ENCODE assay signal across 22 mouse cellular contexts in genomic region chr2:104985796-104986195, GRCm38 (mm10). TPM values are rescaled to one million over a fixed set of nuclear protein-coding genes. Genes with fewer than 3 reads are reported as not detected.
DNase-seq lines count a peak whose midpoint lies in the region; ATAC-seq lines count a peak whose summit lies in the region.
"Had no signal": no experiment of that assay in that cellular context is flagged by ENCODE, and none has a peak within 500 bp of the region (broad histone marks: within the 10 kb centered on the region; RNA-seq: fewer than 3 reads in every experiment).

No protein-coding gene starts in this region.

- intact Hi-C loops in heart, postnatal 14 days (cut with DNase I), result no loop called here

- DNase-seq in heart, adult 11 months, result peak; percentile 16
- no peak for DNase-seq in heart, postnatal 14 days
- no peak for DNase-seq in kidney, adult 18-20 months
- DNase-seq in natural killer cell, adult 2 months (ENCODE audit: low spot score in 2 of 2), result no peak
- no peak for DNase-seq in spleen, postnatal 14 days (ENCODE audit: low spot score in 2 of 2)
- DNase-seq: adrenal gland, adult 8-10 months; adrenal gland, postnatal 25 days; cerebellum, adult 11-12 months; cerebellum, adult 8-10 months; cerebellum, postnatal 10 days; cerebellum, postnatal 36 days; gastrocnemius, adult 2 months; gastrocnemius, postnatal 14 days; heart, adult 2 months had no signal

- ATAC-seq in granulocyte monocyte progenitor cell, adult 5-6 weeks (replicated peaks; ENCODE audit: poor library complexity, severe bottlenecking), result peak; percentile 97
- ATAC-seq in megakaryocyte progenitor cell, adult 5-6 weeks (replicated peaks; ENCODE audit: poor library complexity), result peak; percentile 83
- ATAC-seq in inflammation-experienced regulatory T-cells, adult 6 months, result no peak
- ATAC-seq: activated CD4-positive, CD25-positive, alpha-beta regulatory T cell, adult 4 months; CD4-positive, CD25-positive, alpha-beta regulatory T cell, adult 4 months; forebrain, embryonic 13.5 days; forebrain, embryonic 16.5 days; hindbrain, embryonic 16.5 days had no signal

RNA-seq across cellular contexts. Expression of gene Eif3m, which starts 31.1 kb away (rescaled TPM):
- total RNA-seq in heart, postnatal 14 days (2021), result 100 to 1,000 TPM; 110 to 119 TPM
- 256 and 295 TPM in 2 replicates for total RNA-seq in granulocyte monocyte progenitor cell, adult 5-6 weeks (2014; fragmentation: Nextera tagmentation)
- total RNA-seq in granulocyte monocyte progenitor cell, adult 5-6 weeks (2017), result 256 and 317 TPM in 2 replicates
- total RNA-seq in megakaryocyte progenitor cell, adult 5-6 weeks (2015), result 397 and 412 TPM in 2 replicates
- total RNA-seq in megakaryocyte progenitor cell, adult 5-6 weeks (2017), result 294 and 304 TPM in 2 replicates
- polyA plus RNA-seq in inflammation-experienced regulatory T-cells, adult 6 months (2017; shearing (Covaris generic)), result 100 to 1,000 TPM; 375 to 422 (median 377) TPM
